In genomic region chrX:145516322-145517066, GRCm38 (mm10) we compare ENCODE assay signal across 28 mouse cellular contexts. TPM values are rescaled to one million over a fixed set of nuclear protein-coding genes. Genes with fewer than 3 reads are reported as not detected.
DNase-seq lines count a peak whose midpoint lies in the region; ATAC-seq and TF ChIP-seq lines count a peak whose summit lies in the region.
"Had no signal": no experiment of that assay in that cellular context is flagged by ENCODE, and none has a peak within 500 bp of the region (broad histone marks: within the 10 kb centered on the region; RNA-seq: fewer than 3 reads in every experiment).

No protein-coding gene starts in this region.

- 0 out of 2 replicates have a peak, but pooled peaks cover 5% of the 10 kb centered on the region for H3K27me3 ChIP-seq in kidney, embryonic 15.5 days
- no peaks in the 10 kb centered on the region; the same call in 1 of the 2 replicates for H3K27me3 ChIP-seq in embryonic facial prominence, embryonic 14.5 days (replicated peaks; ENCODE audit: control insufficient read depth, insufficient read depth, low read length)
- no peaks in the 10 kb centered on the region for H3K27me3 ChIP-seq in limb, embryonic 12.5 days
- H3K27me3 ChIP-seq in stomach, postnatal 0 days (ENCODE audit: control insufficient read depth, insufficient read depth, low read length): no peaks in the 10 kb centered on the region
- H3K27me3 ChIP-seq in cerebellum, adult 2 months (ENCODE audit: control insufficient read depth, insufficient read depth, low read length): no peaks in the 10 kb centered on the region
- H3K27me3 ChIP-seq: CH12.LX; hindbrain, embryonic 12.5 days; liver, embryonic 13.5 days; midbrain, embryonic 13.5 days; neural tube, embryonic 12.5 days had no signal

- H3K9me3 ChIP-seq in kidney, embryonic 15.5 days (replicated peaks): no peaks in the 10 kb centered on the region
- no peaks in the 10 kb centered on the region for H3K9me3 ChIP-seq in embryonic facial prominence, embryonic 14.5 days (ENCODE audit: control insufficient read depth, low read length)
- no peaks in the 10 kb centered on the region for H3K9me3 ChIP-seq in limb, embryonic 12.5 days
- H3K9me3 ChIP-seq in stomach, postnatal 0 days (ENCODE audit: control insufficient read depth, low read length): no peaks in the 10 kb centered on the region
- H3K9me3 ChIP-seq: G1E; hindbrain, embryonic 12.5 days; liver, embryonic 13.5 days; midbrain, embryonic 13.5 days; neural tube, embryonic 12.5 days had no signal

- peak; percentile 74 for ATAC-seq in kidney, embryonic 15.5 days (replicated peaks; ENCODE audit: low FRiP score)
- ATAC-seq in embryonic facial prominence, embryonic 14.5 days (ENCODE audit: low read depth): peak; percentile 60; the same call in 1 of the 2 replicates
- ATAC-seq in limb, embryonic 12.5 days (ENCODE audit: insufficient number of reproducible peaks, insufficient read depth, low FRiP score, low TSS enrichment, low read depth): no peak
- ATAC-seq in stomach, postnatal 0 days (ENCODE audit: low FRiP score, low TSS enrichment): no peak
- ATAC-seq: forebrain, embryonic 14.5 days; midbrain, embryonic 13.5 days; Patski had no signal

- no peak overlapping the region for H3K4me3 ChIP-seq in kidney, embryonic 15.5 days (replicated peaks)
- no peak overlapping the region for H3K4me3 ChIP-seq in embryonic facial prominence, embryonic 14.5 days (ENCODE audit: low read depth, low read length)
- no peak overlapping the region for H3K4me3 ChIP-seq in limb, embryonic 12.5 days (replicated peaks)
- H3K4me3 ChIP-seq in stomach, postnatal 0 days (ENCODE audit: low read depth, low read length): no peak overlapping the region
- no peak overlapping the region for H3K4me3 ChIP-seq in cerebellum, adult 2 months (replicated peaks; ENCODE audit: insufficient read depth, low read depth, low read length)
- H3K4me3 ChIP-seq: heart, adult 2 months; hindbrain, embryonic 12.5 days; left cerebral cortex, adult 2 months; liver, embryonic 13.5 days; midbrain, embryonic 13.5 days; neural tube, embryonic 12.5 days had no signal

- WGBS in kidney, embryonic 15.5 days: 30% methylated on average over 10 of the region's 10 CpGs
- 30% methylated on average over 10 of the region's 10 CpGs for WGBS in embryonic facial prominence, embryonic 14.5 days
- 29% methylated on average over 10 of the region's 10 CpGs for WGBS in limb, embryonic 12.5 days
- WGBS in stomach, postnatal 0 days: 45% methylated on average over 10 of the region's 10 CpGs
- WGBS in cerebellum, adult 2 months: 77% methylated on average over 10 of the region's 10 CpGs

- no peak for TF ChIP-seq EP300 in stomach, postnatal 0 days (optimal IDR thresholded peaks at IDR 0.05)

- H3K4me1 ChIP-seq in kidney, embryonic 15.5 days: 0 out of 2 replicates have a peak, but pooled peaks cover 5% of the 10 kb centered on the region
- H3K4me1 ChIP-seq in embryonic facial prominence, embryonic 14.5 days (ENCODE audit: control insufficient read depth, insufficient read depth, low read length): no peaks in the 10 kb centered on the region
- 0 out of 2 replicates have a peak, but pooled peaks cover 7% of the 10 kb centered on the region for H3K4me1 ChIP-seq in limb, embryonic 12.5 days (replicated peaks)
- no peaks in the 10 kb centered on the region for H3K4me1 ChIP-seq in stomach, postnatal 0 days (replicated peaks; ENCODE audit: control insufficient read depth, insufficient read depth)
- no peaks in the 10 kb centered on the region for H3K4me1 ChIP-seq in cerebellum, adult 2 months (ENCODE audit: control insufficient read depth, insufficient read depth, low read length)
- H3K4me1 ChIP-seq: hindbrain, embryonic 12.5 days; liver, embryonic 13.5 days; midbrain, embryonic 13.5 days; neural tube, embryonic 12.5 days had no signal

- TF ChIP-seq POLR2A in cerebellum, adult 2 months (IDR thresholded peaks at IDR 0.05; ENCODE audit: borderline replicate concordance, insufficient read depth, low read length): no peak

- TF ChIP-seq CTCF in stomach, postnatal 0 days (IDR thresholded peaks at IDR 0.05; ENCODE audit: low read depth): no peak
- no peak for TF ChIP-seq CTCF in cerebellum, adult 2 months (IDR thresholded peaks at IDR 0.05; ENCODE audit: borderline replicate concordance, insufficient read depth, low read depth, low read length)

- DNase-seq in kidney, postnatal 25 days: no peak
- peak; percentile 52 for DNase-seq in embryonic facial prominence, embryonic 14.5 days (ENCODE audit: low spot score)
- DNase-seq in stomach, postnatal 0 days (ENCODE audit: low spot score): no peak
- no peak for DNase-seq in cerebellum, adult 2 months
- DNase-seq in adipocyte (ENCODE audit: low spot score): no peak
- DNase-seq: adrenal gland, adult 2 months; B cell, adult 2 months; cerebellum, adult 18-20 months; cerebellum, postnatal 36 days; gastrocnemius, postnatal 14 days; kidney, adult 18-20 months; left cerebral cortex, postnatal 4 days; liver, embryonic 13.5 days; retina, postnatal 1 day; thymus, adult 18-20 months; thymus, postnatal 36 days had no signal

- H3K36me3 ChIP-seq in kidney, embryonic 15.5 days: no peaks in the 10 kb centered on the region
- no peaks in the 10 kb centered on the region for H3K36me3 ChIP-seq in embryonic facial prominence, embryonic 14.5 days (ENCODE audit: control insufficient read depth, insufficient read depth, low read length)
- no peaks in the 10 kb centered on the region for H3K36me3 ChIP-seq in limb, embryonic 12.5 days
- no peaks in the 10 kb centered on the region for H3K36me3 ChIP-seq in stomach, postnatal 0 days (ENCODE audit: control insufficient read depth, insufficient read depth, low read length)
- H3K36me3 ChIP-seq: G1E; hindbrain, embryonic 12.5 days; liver, embryonic 13.5 days; midbrain, embryonic 13.5 days; neural tube, embryonic 12.5 days had no signal

- peak overlapping the region; percentile 77 for H3K27ac ChIP-seq in kidney, embryonic 15.5 days
- H3K27ac ChIP-seq in embryonic facial prominence, embryonic 14.5 days (replicated peaks; ENCODE audit: low read depth, low read length): no peak overlapping the region; the same call in 1 of the 2 replicates
- peak overlapping the region; percentile 59 for H3K27ac ChIP-seq in limb, embryonic 12.5 days
- no peak overlapping the region for H3K27ac ChIP-seq in stomach, postnatal 0 days (replicated peaks)
- no peak overlapping the region for H3K27ac ChIP-seq in cerebellum, adult 2 months (ENCODE audit: insufficient read depth, low read length)
- H3K27ac ChIP-seq: heart, adult 2 months; hindbrain, embryonic 12.5 days; left cerebral cortex, adult 2 months; liver, embryonic 13.5 days; midbrain, embryonic 13.5 days; neural tube, embryonic 12.5 days had no signal

- H3K9ac ChIP-seq in kidney, embryonic 15.5 days: no peak overlapping the region
- no peak overlapping the region for H3K9ac ChIP-seq in embryonic facial prominence, embryonic 14.5 days (ENCODE audit: low read depth, low read length)
- no peak overlapping the region for H3K9ac ChIP-seq in limb, embryonic 12.5 days (replicated peaks)
- H3K9ac ChIP-seq in stomach, postnatal 0 days (ENCODE audit: low read length): no peak overlapping the region
- H3K9ac ChIP-seq: hindbrain, embryonic 12.5 days; liver, embryonic 13.5 days; lung, embryonic 14.5 days; midbrain, embryonic 13.5 days; neural tube, embryonic 12.5 days had no signal

- H3K4me2 ChIP-seq in kidney, embryonic 15.5 days: peak overlapping the region; percentile 25; the same call in 1 of the 2 replicates
- H3K4me2 ChIP-seq in embryonic facial prominence, embryonic 14.5 days (ENCODE audit: low read depth, low read length): no peak overlapping the region
- H3K4me2 ChIP-seq in limb, embryonic 12.5 days: no peak overlapping the region
- H3K4me2 ChIP-seq in stomach, postnatal 0 days (replicated peaks; ENCODE audit: low read depth): 0 out of 2 replicates have a peak overlapping the region, but pooled peaks have one; percentile 3
- H3K4me2 ChIP-seq: hindbrain, embryonic 12.5 days; liver, embryonic 13.5 days; lung, embryonic 14.5 days; midbrain, embryonic 13.5 days; neural tube, embryonic 12.5 days had no signal

RNA-seq across cellular contexts. Expression of gene Amot, which starts 11.5 kb away (rescaled TPM):
- polyA plus RNA-seq in kidney, embryonic 15.5 days (2015; fragmentation: Nextera tagmentation; extraction: Ambion mirVana): 24.9 and 25.0 TPM in 2 replicates
- 26.3 and 34.5 TPM in 2 replicates for polyA plus RNA-seq in embryonic facial prominence, embryonic 14.5 days (2014; fragmentation: Nextera tagmentation; extraction: Ambion mirVana)
- polyA plus RNA-seq in limb, embryonic 12.5 days (2016; fragmentation: Nextera tagmentation; extraction: Ambion mirVana): 79.7 and 80.8 TPM in 2 replicates
- 2.3 and 2.6 TPM in 2 replicates for polyA plus RNA-seq in stomach, postnatal 0 days (2015; fragmentation: Nextera tagmentation; extraction: Ambion mirVana)
- 17.5 and 18.7 TPM in 2 replicates for polyA plus RNA-seq in cerebellum, adult 2 months (2012; rRNA removed)

Comparison
In these comparisons a context has a peak if more than half of its experiments do, and no peak if none do; other contexts are left out.
1. ATAC-seq: peak in kidney, embryonic 15.5 days (single experiment) and embryonic facial prominence, embryonic 14.5 days (single experiment); none in limb, embryonic 12.5 days (single experiment) and stomach, postnatal 0 days (single experiment).
2. H3K27ac ChIP-seq: peak in kidney, embryonic 15.5 days (single experiment) and limb, embryonic 12.5 days (single experiment); none in embryonic facial prominence, embryonic 14.5 days (single experiment), stomach, postnatal 0 days (single experiment) and cerebellum, adult 2 months (single experiment).
3. H3K4me2 ChIP-seq: peak in kidney, embryonic 15.5 days (single experiment) and stomach, postnatal 0 days (single experiment); none in embryonic facial prominence, embryonic 14.5 days (single experiment) and limb, embryonic 12.5 days (single experiment).